Mouse (Mus musculus) layer of hippocampus, postnatal 36 days (tissue): ENCODE data around the gene Rad51d. TPM values are rescaled to one million over a fixed set of nuclear protein-coding genes. Genes with fewer than 3 reads are reported as not detected.
"Not testable (repeated sequence)": the region's sequence is repeated elsewhere in the genome, so short reads cannot be mapped to it uniquely, and the experiment has no call there.

Source experiments
- DNase-seq, 2 experiments: peaks; one replicate each; pipeline ENCODE4 v3.0.0; 2022
- total RNA-seq, 2 experiments: library from RNA; stranded (reverse); gene quantifications; 2 replicates each; pipeline ENCODE4 v1.2.3; 2021

The Rad51d gene
- total RNA-seq, 2 experiments from 2014 or later = 14.1 to 15.7 TPM

GRCm38 (mm10) chr11:82854111-82854510 is 36.3 kb downstream of the Rad51d start:
- DNase-seq = no peak

GRCm38 (mm10) chr11:82852958-82853357 is 37.5 kb downstream of the Rad51d start:
- no peak for DNase-seq

- DNase-seq = no peak
Observed at GRCm38 (mm10) chr11:82852540-82852939, 37.9 kb downstream of the Rad51d start.

GRCm38 (mm10) chr11:82852115-82852514 is 38.3 kb downstream of the Rad51d start:
- no peak for DNase-seq

GRCm38 (mm10) chr11:82850259-82850658 is 40.2 kb downstream of the Rad51d start:
- no peak for DNase-seq

- DNase-seq = no peak
Observed at GRCm38 (mm10) chr11:82847571-82848000, 42.8 kb downstream of the Rad51d start.

- DNase-seq = no peak
Observed at GRCm38 (mm10) chr11:82846938-82847337, 43.5 kb downstream of the Rad51d start.

- no peak for DNase-seq
Observed at GRCm38 (mm10) chr11:82846079-82846436, 44.4 kb downstream of the Rad51d start.

- peak; percentile 52 to 53 for DNase-seq
Observed at GRCm38 (mm10) chr11:82845415-82846078, 44.9 kb downstream of the Rad51d start.

GRCm38 (mm10) chr11:82844771-82845414 is 45.5 kb downstream of the Rad51d start:
- DNase-seq = no peak

- no peak for DNase-seq
Observed at GRCm38 (mm10) chr11:82838511-82838910, 51.9 kb downstream of the Rad51d start.

- DNase-seq = no peak
Observed at GRCm38 (mm10) chr11:82837848-82838247, 52.6 kb downstream of the Rad51d start.

GRCm38 (mm10) chr11:82837192-82837591 is 53.2 kb downstream of the Rad51d start:
- DNase-seq = no peak

- DNase-seq = no peak
Observed at GRCm38 (mm10) chr11:82835616-82836432, 54.6 kb downstream of the Rad51d start.

- not testable (repeated sequence) for DNase-seq
Observed at GRCm38 (mm10) chr11:82834359-82834758, 56.1 kb downstream of the Rad51d start.

GRCm38 (mm10) chr11:82833929-82834328 is 56.5 kb downstream of the Rad51d start:
- DNase-seq = no peak

GRCm38 (mm10) chr11:82832402-82832801 is 58.0 kb downstream of the Rad51d start:
- not testable (repeated sequence) for DNase-seq

- DNase-seq = no peak
Observed at GRCm38 (mm10) chr11:82831008-82831893, 59.2 kb downstream of the Rad51d start.

GRCm38 (mm10) chr11:82826818-82827217 is 63.6 kb downstream of the Rad51d start:
- no peak for DNase-seq
